Mouse (Mus musculus): ENCODE results near the gene Efcab2.

GRCm38 (mm10) chr1:178378115-178378514, 27.8 kb upstream of the Efcab2 start:
- TF ChIP-seq CTCF (IDR thresholded peaks at IDR 0.05; ENCODE audit: extremely low read depth, insufficient read length, insufficient replicate concordance, low read depth, low read length) (no peak), POLR2A (IDR thresholded peaks at IDR 0.05; ENCODE audit: low read depth, low read length) (no peak)
